Mouse (Mus musculus) midbrain, embryonic 13.5 days (tissue): ENCODE data around the gene Arf3. TPM values are rescaled to one million over a fixed set of nuclear protein-coding genes. Genes with fewer than 3 reads are reported as not detected.
A peak's percentile ranks its signal among the peaks of the same experiment; 100 is the strongest.
"Not testable (repeated sequence)": the region's sequence is repeated elsewhere in the genome, so short reads cannot be mapped to it uniquely, and the experiment has no call there.

ENCODE experiments used
- ATAC-seq: fragments of 200-750 bp; cut with Nextera tagmentation; 2 replicates; pipeline ENCODE4 v1.8.0; 2017; ENCODE audit warnings: mild to moderate bottlenecking, moderate TSS enrichment, moderate library complexity
- H3K27ac ChIP-seq: fragments of 300-500 bp; sonication (generic); 2 replicates; pipeline ENCODE4 v1.5.1; 2015; ENCODE audit warnings: inconsistent platforms, mild to moderate bottlenecking, moderate library complexity
- H3K27me3 ChIP-seq: fragments of 300-500 bp; sonication (generic); 2 replicates; pipeline ENCODE4 v1.6.1; 2015; ENCODE audit warnings: mild to moderate bottlenecking, inconsistent platforms
- H3K36me3 ChIP-seq: fragments of 300-500 bp; sonication (generic); 2 replicates; pipeline ENCODE4 v1.6.1; 2015; ENCODE audit warnings: mild to moderate bottlenecking, inconsistent platforms
- H3K4me1 ChIP-seq: fragments of 300-500 bp; sonication (generic); replicated peaks from 2 replicates; pipeline ENCODE4 v1.6.1; 2015; ENCODE audit warnings: inconsistent platforms
- H3K4me2 ChIP-seq: fragments of 300-500 bp; sonication (generic); replicated peaks from 2 replicates; pipeline ENCODE4 v1.6.1; 2015; ENCODE audit warnings: moderate library complexity, mild to moderate bottlenecking, inconsistent platforms
- H3K4me3 ChIP-seq: fragments of 300-500 bp; sonication (generic); replicated peaks from 2 replicates; pipeline ENCODE4 v1.5.1; 2015; ENCODE audit warnings: mild to moderate bottlenecking, inconsistent platforms
- H3K9ac ChIP-seq: fragments of 300-500 bp; sonication (generic); replicated peaks from 2 replicates; pipeline ENCODE4 v1.6.1; 2015; ENCODE audit warnings: mild to moderate bottlenecking, inconsistent platforms
- H3K9me3 ChIP-seq: fragments of 300-500 bp; sonication (generic); 2 replicates; pipeline ENCODE4 v1.6.1; 2016; ENCODE audit warnings: mild to moderate bottlenecking, inconsistent platforms
- WGBS: fragments of 180-500 bp; shearing (Covaris S2); methylation state at CpG from one replicate; pipeline ENCODE4 v1.1.7; 2015; 5-methylcytosine and 5-hydroxymethylcytosine counted together
- polyA plus RNA-seq: library from polyadenylated mRNA; unstranded; fragments of >200 nt; fragmentation: Nextera tagmentation; extraction: Ambion mirVana; gene quantifications from 2 replicates; pipeline ENCODE4 v1.2.1, GENCODE M21; 2015

The Arf3 gene
- 57.5 and 66.0 TPM in 2 replicates for polyA plus RNA-seq

- H3K9me3 ChIP-seq: no peaks in the 10 kb centered on the region
- H3K4me2 ChIP-seq: peak within 1 kb of the TSS; percentile 68
- H3K27ac ChIP-seq: peak within 1 kb of the TSS; percentile 95
- H3K4me3 ChIP-seq: peak within 1 kb of the TSS; percentile 97
- peaks cover 24% of the 10 kb centered on the region for H3K36me3 ChIP-seq
- peaks cover 26% of the 10 kb centered on the region for H3K4me1 ChIP-seq
- peaks cover 29% of the 10 kb centered on the region for H3K27me3 ChIP-seq
- peak; percentile 96 for ATAC-seq
- WGBS: under 1% methylated on average over 69 of the region's 76 CpGs
- peak within 1 kb of the TSS; percentile 99 for H3K9ac ChIP-seq
These were observed at the start of gene Arf3 for GRCm38 (mm10) chr15:98762670-98763529. Gene Arf3, minus strand, starts transcription at chr15:98763214.

- Histone ChIP-seq H3K27me3 (peaks cover 60% of the 10 kb centered on the region), H3K4me1 (peaks cover 39% of the 10 kb centered on the region), H3K36me3 (peaks cover 39% of the 10 kb centered on the region)
- not testable (repeated sequence) for H3K9ac ChIP-seq, H3K9me3 ChIP-seq, H3K4me3 ChIP-seq, ATAC-seq, H3K4me2 ChIP-seq, H3K27ac ChIP-seq
- 77% methylated on average over 6 of the region's 6 CpGs for WGBS
These were observed 47.2 kb upstream of the Arf3 start for GRCm38 (mm10) chr15:98810212-98810611.

- peak within 1 kb of the TSS; percentile 59 for H3K9ac ChIP-seq
- 54% methylated on average over 3 of the region's 3 CpGs for WGBS
- ATAC-seq: no peak
These were observed 46.4 kb upstream of the Arf3 start, which contains the start of gene Ddn for GRCm38 (mm10) chr15:98809390-98809789. Gene Ddn, minus strand, starts transcription at chr15:98809490.

GRCm38 (mm10) chr15:98808651-98809134 is 45.7 kb upstream of the Arf3 start:
- WGBS: 6% methylated on average over 6 of the region's 6 CpGs
- Histone ChIP-seq H3K36me3 (peaks cover 25% of the 10 kb centered on the region), H3K4me2 (peak overlapping the region; percentile 63), H3K27ac (no peak overlapping the region), H3K4me3 (peak overlapping the region; percentile 48), H3K9ac (peak overlapping the region; percentile 59; the same call in 1 of the 2 replicates), H3K27me3 (peaks cover 75% of the 10 kb centered on the region), H3K4me1 (peaks cover 49% of the 10 kb centered on the region), H3K9me3 (no peaks in the 10 kb centered on the region)
- ATAC-seq: no peak

More at GRCm38 (mm10) chr15:98809390-98809789, 46.4 kb upstream of the Arf3 start, which contains the start of gene Ddn:
- Histone ChIP-seq H3K4me3 (peak within 1 kb of the TSS; percentile 48), H3K4me1 (peaks cover 47% of the 10 kb centered on the region), H3K27me3 (peaks cover 68% of the 10 kb centered on the region), H3K9me3 (no peaks in the 10 kb centered on the region), H3K36me3 (peaks cover 32% of the 10 kb centered on the region), H3K4me2 (peak within 1 kb of the TSS; percentile 63), H3K27ac (no peak within 1 kb of the TSS)

GRCm38 (mm10) chr15:98807895-98808650 is 45.1 kb upstream of the Arf3 start:
- peak overlapping the region; percentile 63 for H3K4me2 ChIP-seq
- peak overlapping the region; percentile 59 for H3K9ac ChIP-seq
- peaks cover 19% of the 10 kb centered on the region for H3K36me3 ChIP-seq
- 1% methylated on average over 33 of the region's 34 CpGs for WGBS
- H3K9me3 ChIP-seq: no peaks in the 10 kb centered on the region
- H3K4me3 ChIP-seq: peak overlapping the region; percentile 48
- H3K27ac ChIP-seq: no peak overlapping the region
- H3K4me1 ChIP-seq: peaks cover 51% of the 10 kb centered on the region
- peak; percentile 49 for ATAC-seq
- H3K27me3 ChIP-seq: peaks cover 81% of the 10 kb centered on the region

GRCm38 (mm10) chr15:98806809-98807770 is 44.1 kb upstream of the Arf3 start:
- Histone ChIP-seq H3K4me3 (peak overlapping the region; percentile 48), H3K36me3 (0 out of 2 replicates have a peak, but pooled peaks cover 11% of the 10 kb centered on the region), H3K27ac (no peak overlapping the region), H3K4me1 (peaks cover 53% of the 10 kb centered on the region), H3K4me2 (peak overlapping the region; percentile 63), H3K27me3 (peaks cover 91% of the 10 kb centered on the region), H3K9me3 (no peaks in the 10 kb centered on the region), H3K9ac (peak overlapping the region; percentile 59)
- ATAC-seq: 0 out of 2 replicates have a peak, but pooled peaks have one; percentile 3
- WGBS: under 1% methylated on average over 58 of the region's 58 CpGs

DNA sequence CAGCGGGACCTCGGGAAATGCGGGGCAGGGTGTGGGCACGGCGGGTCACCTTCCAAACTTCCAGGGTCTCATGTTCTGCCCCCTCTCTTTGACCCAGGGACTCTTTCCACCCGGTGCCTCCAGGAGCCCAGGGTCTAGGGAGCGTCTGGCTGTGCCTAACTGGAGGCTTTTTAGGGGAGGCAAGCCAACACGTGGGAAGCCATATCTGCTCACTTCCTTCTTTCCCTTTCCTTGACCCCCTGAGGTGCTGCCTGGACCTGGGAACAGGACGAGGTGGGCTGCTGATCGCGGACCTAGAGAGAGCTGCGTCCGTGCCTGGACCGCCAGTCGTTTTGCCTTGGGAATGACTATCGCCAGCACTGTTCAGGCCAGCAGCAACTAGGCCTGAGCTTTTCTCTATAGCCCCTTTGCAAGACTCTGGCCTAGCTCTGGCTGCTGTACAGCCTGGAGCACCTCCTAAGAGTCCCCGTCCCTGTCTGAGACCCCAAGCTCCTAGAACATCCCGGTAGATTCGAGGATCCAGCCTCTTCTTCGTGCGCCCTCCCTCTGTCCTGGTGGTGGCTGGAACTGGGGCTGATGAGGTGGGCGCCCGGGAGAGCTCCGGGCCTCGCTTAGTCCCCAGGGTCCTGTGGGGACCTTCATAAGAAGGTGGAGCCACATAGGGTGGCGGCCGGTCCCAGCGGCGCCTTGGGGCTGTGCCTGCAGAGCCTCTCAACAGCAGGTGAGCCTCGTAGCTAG is 43.2 kb upstream of the Arf3 start:
- Histone ChIP-seq H3K9me3 (no peaks in the 10 kb centered on the region), H3K36me3 (0 out of 2 replicates have a peak, but pooled peaks cover 5% of the 10 kb centered on the region), H3K4me1 (peaks cover 53% of the 10 kb centered on the region), H3K27ac (no peak overlapping the region; the same call in 1 of the 2 replicates), H3K9ac (no peak overlapping the region; the same call in 1 of the 2 replicates), H3K4me2 (peak overlapping the region; percentile 63), H3K27me3 (peaks cover 100% of the 10 kb centered on the region), H3K4me3 (peak overlapping the region; percentile 48)
- 3% methylated on average over 30 of the region's 30 CpGs for WGBS
- 0 out of 2 replicates have a peak, but pooled peaks have one; percentile 10 for ATAC-seq

DNA sequence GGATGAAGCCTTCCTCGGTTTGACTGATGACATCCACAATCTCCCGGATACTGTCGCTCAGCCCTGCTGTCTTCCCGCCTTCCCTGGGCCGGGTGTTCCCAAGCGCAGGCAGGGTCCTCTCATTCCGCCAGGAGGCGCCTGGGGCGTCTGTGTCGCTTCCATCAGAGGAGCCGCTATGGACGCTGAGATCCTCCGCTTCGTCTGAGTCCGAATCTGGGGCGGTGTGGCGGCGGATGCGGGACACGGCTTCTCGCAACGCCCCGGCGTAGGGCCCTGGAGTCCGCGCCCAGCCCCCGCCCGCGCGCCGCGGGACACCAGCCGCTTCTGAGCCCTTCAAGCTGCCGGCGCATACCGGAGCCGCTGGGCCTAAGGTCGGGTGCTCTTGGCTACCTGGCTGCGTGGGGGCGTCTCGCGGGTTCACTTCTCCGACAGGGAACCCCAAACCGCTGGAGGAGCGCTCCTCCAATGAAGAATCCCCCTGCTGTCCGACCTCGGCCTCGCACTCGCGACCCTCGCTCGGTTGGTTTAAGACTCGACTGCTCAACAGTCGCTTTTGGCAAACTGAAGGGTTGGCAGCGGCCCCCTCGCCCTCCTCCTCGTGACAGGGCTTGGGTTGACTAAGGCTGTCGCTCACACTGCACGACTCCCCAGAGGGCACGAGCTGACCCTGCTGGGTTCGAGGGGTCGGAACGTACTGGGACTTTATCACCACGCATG is 42.5 kb upstream of the Arf3 start:
- Histone ChIP-seq H3K4me2 (peak overlapping the region; percentile 62), H3K9me3 (no peaks in the 10 kb centered on the region), H3K4me1 (peaks cover 53% of the 10 kb centered on the region), H3K27ac (no peak overlapping the region), H3K4me3 (peak overlapping the region; percentile 48), H3K36me3 (no peaks in the 10 kb centered on the region), H3K9ac (peak overlapping the region; percentile 53), H3K27me3 (peaks cover 100% of the 10 kb centered on the region)
- WGBS: under 1% methylated on average over 64 of the region's 64 CpGs
- peak; percentile 55 for ATAC-seq

DNA sequence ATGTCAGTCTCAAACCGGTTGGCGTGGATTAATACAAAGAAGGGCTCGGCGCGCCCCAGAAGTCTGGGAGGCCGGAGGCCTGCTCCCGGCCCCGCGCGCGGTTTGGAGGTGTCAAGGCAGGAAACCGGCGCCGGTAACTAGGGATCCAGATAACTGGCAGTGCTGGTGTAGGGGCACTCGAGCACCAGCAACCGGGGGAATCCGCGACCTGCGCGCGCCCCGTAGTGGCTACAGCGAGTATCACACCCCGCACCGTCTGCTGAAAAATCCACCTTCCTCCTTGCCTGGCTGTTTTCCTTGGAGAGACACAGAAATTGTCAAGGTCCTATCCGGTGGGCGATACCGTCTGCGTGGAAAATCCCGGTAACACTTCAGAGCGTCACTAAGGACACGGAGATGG is 41.0 kb upstream of the Arf3 start:
- Histone ChIP-seq H3K4me1 (peaks cover 52% of the 10 kb centered on the region), H3K27me3 (peaks cover 100% of the 10 kb centered on the region), H3K36me3 (no peaks in the 10 kb centered on the region), H3K27ac (no peak overlapping the region), H3K9me3 (no peaks in the 10 kb centered on the region), H3K4me3 (peak overlapping the region; percentile 21; the same call in 1 of the 2 replicates), H3K4me2 (peak overlapping the region; percentile 32; the same call in 1 of the 2 replicates), H3K9ac (no peak overlapping the region)
- under 1% methylated on average over 32 of the region's 32 CpGs for WGBS
- 0 out of 2 replicates have a peak, but pooled peaks have one; percentile 16 for ATAC-seq

GRCm38 (mm10) chr15:98802926-98803325 is 39.9 kb upstream of the Arf3 start:
- peaks cover 52% of the 10 kb centered on the region for H3K4me1 ChIP-seq
- no peaks in the 10 kb centered on the region for H3K36me3 ChIP-seq
- H3K9me3 ChIP-seq: no peaks in the 10 kb centered on the region
- H3K9ac ChIP-seq: no peak overlapping the region
- H3K4me3 ChIP-seq: no peak overlapping the region
- H3K4me2 ChIP-seq: no peak overlapping the region
- 7% methylated on average over 8 of the region's 8 CpGs for WGBS
- peaks cover 100% of the 10 kb centered on the region for H3K27me3 ChIP-seq
- ATAC-seq: no peak
- no peak overlapping the region for H3K27ac ChIP-seq
